Mouse (Mus musculus) mature B cell (primary cell): Measurements from ENCODE around the gene Lrrc14b.

Source experiments
- in situ Hi-C: fragments of 300-500 bp; cut with MboI; formaldehyde crosslinking; loops from 2 replicates; pipeline ENCODE4 v1.14.3; 2019

Gene Lrrc14b

DNA sequence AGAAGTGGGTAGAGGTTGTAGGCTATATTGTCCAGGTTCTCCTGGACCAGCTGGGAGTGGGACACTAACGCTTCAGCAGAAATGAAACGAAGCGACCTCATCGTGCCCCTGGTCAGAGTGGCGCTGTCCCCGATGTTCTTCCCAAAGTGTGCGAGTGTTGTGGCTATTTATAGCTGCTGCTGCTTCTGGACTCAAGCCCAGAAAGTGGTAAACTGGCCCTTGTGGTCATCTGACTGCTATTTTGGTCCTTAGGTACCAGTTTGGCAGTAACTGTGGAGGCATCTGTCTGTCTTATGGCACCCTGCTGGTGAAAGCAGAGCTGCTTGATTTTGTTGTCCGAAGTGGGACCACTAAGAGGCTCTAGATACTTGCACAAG lies at the start of gene Lrrc14b:
Lrrc14b (minus strand) TSS at position 147 of the 377 bp plus-strand sequence.
- in situ Hi-C loops: no loop called here

DNA sequence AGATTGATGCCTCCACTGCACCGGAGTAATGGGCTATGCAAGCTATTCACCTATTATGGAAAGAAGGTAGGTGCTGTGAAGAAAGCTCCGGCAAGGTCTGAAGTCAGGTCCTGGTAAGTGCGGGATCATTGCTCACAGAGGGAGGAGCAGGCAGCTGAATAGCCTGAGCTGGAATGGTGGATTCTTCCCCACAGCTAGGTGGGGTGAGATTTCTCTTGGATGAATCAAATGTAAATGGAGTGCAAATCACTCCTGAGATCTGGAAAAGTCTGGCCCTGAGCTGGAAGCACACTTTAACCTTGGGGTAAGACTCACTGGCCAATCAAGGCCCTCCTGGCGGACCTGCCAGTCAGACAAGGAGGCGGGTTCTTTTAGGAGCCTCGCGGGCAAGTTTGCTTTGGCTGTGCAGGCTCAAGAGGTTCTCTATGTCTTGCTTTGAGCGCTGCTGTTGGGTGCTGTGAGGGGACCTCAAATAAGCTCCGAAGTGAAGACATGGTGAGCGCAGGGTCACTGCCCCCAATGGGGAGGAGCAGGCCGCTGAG lies 35.6 kb upstream of the Lrrc14b start, which contains the start of gene Ftl1-ps1:
Ftl1-ps1 (plus strand) TSS at position 397 of the 542 bp plus-strand sequence.
- in situ Hi-C loops: no loop called here

DNA sequence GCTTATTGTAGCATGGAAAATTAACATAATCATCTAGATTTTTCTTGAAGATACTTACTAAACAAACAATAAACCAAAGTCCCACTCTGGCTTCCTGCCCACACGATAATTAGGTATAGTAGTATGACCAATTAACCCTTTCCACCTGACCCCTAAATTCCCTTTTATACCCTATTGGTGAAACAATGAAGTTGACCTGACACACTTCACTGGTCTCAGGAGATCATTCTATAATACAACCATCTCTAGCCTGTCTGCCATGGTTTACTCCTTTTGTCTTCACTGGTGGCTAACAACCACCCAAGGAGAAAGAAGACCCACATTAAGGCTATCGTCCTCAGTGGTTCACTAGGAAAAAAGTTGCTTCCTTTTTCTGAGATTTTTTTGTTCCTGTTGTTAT lies 27.4 kb upstream of the Lrrc14b start:
- in situ Hi-C loops: no loop called here

DNA sequence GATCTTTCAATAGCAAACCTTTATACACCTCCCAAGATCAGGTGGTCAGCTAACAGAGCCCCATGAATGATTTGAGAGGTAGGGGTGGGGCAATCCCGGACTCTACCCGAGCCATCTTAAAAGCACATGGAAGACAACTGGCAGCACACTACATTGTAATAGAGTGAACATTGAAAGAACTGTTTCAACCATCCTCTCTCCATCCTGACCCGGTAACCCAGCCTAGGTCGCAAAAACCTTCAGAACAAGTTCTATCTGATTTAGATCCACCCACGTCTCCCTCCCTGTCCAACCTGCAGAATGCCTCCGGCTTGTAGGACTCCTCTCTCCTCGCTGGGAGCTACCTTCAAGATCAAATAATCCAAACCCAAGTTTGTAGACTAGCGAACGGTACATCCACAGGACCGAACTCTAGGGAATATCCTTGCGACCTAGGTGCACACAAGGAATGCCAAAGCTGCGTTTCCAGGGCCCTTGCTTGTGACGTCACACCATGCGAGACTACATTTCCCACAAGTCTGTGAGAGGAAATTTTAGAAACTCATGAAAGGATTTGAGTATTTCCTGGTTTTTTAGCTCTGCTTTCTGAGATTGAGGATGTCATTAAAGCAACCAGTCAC lies 26.7 kb upstream of the Lrrc14b start, which contains the start of gene Zfp72:
Zfp72 (minus strand) TSS at position 466 of the 620 bp plus-strand sequence.
- in situ Hi-C loops: no loop called here

DNA sequence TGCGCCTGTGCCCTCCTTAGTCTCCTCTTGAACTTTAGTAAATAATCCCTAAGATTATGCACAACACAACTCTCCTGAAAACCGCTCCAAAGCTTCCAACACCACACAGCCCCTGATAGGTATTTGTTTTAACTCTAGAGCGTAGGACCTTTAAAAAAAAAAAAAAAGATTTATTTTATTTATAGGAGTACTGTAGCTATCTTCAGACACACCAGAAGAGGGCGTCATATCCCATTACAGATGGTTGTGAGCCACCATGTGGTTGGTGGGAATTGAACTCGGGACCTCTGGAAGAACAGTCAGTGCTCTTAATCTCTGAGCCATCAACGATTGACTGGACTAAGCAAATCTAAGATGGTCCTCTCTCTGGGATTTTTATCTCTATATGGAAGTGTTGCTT lies 25.9 kb upstream of the Lrrc14b start:
- in situ Hi-C loops: no loop called here

DNA sequence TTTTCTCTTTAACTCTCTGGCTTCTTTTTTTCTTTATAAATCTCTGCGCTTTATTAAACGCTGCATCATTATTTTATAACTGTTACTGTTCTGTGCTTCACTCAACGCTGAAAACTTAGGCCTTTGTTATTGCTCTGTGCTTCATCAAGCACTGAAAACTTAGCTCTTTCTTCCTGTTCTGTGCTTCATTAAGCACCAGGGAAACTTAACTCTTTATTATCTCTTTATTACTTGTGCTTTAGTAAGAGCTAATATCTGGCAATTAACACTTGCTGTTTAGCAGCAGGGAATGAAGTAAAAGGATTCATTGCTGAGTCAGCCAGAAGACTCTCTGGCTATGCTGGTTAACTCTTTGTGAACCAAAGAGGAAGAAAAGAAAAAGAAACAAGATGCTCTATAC lies 18.5 kb upstream of the Lrrc14b start:
- in situ Hi-C loops: no loop called here

DNA sequence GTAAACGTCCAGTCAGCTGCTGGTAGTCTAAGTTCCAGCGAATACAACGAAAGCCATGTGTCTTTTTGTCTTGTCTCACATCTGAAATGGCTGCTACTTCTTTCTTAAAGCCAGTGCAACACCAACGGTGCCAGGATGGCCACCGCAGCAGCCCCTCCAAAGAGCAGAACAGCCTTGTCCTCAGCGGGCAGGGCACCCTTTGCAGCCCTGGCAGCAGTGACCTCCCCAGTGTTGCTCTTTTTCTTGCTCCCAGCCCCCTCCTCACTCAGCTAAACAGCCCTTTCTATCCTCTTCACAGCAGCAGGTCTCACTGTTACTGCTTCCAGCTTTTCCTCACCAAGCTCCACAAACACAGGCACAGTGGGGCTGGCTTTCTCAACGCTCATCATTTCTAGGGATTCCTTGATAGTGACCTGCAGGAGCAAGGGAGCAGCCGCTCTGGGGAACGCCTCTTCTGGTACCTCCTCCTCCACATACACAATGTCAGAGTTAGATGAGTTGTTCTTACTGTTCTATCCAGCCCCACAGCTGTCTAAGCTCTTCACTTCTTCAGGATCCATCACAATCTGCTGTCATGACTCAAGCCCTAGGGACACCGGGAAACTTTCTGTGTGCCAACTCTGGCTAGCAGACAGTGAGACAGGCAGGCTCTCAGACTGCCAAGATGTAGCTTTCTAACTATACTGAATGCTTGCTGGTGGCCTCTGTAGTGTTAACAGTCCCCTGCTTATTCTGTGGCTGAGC lies 17.9 kb upstream of the Lrrc14b start:
- in situ Hi-C loops: no loop called here

DNA sequence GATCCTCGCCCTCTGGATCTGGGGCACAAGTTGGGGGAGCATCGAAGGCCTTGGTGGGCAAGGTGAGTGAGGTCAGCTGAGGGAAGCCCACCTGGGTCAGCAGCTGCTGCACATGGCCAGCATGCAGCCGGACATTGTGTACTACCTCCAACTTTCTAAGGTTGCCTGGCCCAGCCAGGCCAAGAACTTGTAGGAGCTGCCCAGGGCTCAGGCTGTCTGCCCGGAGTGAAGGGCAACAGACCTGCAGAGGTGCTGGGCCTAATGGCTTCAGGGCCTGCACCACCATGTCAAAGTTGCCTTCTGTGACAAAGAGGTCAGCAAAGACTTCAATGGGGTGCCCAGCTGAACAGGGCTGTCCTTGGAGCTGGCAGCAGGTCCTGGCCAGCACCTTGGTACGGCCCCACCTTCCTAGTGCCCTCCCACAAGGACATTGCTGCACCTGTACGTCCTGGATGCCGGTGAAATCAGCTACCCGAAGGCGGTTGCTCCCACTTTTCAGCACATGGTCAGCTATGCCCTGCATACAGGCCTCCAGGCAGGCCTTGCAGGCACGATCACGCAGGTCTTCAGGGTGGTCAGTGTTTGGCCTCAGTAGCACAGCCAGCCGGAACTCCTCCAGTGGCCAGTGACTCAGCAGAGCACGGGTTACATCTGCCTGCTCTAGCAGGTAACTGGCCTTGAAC lies 488 bp downstream of the Lrrc14b start:
- in situ Hi-C loops: no loop called here

DNA sequence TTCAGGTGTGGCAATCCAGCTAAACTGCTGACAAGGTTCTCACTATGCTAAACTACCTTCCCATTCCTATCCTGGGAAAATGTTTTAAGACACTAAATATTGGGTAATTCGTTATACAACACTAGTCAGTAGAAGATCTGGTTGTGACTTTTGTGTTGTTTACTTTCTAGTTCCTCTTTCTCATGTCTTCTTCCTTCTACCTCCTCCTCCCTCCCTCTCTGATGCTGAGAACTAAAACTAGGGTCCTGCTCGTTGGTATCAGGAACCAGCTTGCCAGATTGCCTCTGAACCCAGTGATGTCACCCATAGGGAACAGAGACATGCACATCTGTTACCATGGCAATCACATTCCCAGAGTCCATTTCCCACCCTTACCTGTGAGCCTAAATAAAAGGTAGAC lies 1.6 kb downstream of the Lrrc14b start:
- in situ Hi-C loops: no loop called here

DNA sequence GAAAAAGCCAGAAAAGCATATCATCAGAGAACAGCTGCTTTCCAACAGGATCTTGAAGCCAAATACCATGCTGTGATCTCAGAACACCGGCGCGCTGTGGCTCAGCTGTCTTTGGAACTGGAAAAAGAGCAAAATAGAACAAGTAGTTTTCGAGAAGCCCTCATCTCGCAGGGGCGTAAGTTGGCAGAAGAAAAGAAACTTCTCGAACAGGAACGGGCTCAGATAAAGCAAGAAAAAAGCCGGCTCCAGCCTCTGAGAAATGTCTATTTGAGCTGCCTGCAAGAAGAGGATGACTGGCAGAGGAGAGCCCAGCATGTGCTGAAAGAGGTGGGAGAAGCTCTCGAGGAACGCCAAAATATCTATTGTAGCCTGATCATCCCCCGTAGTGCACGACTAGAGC lies 7.3 kb downstream of the Lrrc14b start:
- in situ Hi-C loops: no loop called here

DNA sequence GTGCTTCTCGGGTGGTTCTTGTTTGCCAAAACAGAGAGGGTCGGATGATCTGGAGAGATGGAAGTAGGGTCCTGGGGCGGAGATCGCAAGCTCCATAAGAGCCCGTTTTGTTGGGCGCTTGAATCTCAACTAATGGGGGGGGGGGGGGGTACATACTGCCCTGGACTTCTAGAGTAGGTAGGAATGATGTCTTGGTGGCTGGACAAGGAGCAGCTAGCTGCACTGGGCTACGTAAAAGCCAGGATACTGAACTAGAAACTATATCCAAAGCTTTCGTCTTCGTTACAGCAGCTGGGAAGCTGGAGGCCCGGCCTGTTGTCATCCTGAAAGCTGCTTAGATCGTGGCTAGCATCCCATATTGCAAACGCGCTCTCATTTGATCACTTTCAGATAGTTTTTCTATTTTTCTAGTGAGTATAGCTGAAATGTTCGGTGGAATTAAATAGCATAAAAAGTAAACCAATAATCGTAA lies 13.3 kb downstream of the Lrrc14b start:
- in situ Hi-C loops: no loop called here

DNA sequence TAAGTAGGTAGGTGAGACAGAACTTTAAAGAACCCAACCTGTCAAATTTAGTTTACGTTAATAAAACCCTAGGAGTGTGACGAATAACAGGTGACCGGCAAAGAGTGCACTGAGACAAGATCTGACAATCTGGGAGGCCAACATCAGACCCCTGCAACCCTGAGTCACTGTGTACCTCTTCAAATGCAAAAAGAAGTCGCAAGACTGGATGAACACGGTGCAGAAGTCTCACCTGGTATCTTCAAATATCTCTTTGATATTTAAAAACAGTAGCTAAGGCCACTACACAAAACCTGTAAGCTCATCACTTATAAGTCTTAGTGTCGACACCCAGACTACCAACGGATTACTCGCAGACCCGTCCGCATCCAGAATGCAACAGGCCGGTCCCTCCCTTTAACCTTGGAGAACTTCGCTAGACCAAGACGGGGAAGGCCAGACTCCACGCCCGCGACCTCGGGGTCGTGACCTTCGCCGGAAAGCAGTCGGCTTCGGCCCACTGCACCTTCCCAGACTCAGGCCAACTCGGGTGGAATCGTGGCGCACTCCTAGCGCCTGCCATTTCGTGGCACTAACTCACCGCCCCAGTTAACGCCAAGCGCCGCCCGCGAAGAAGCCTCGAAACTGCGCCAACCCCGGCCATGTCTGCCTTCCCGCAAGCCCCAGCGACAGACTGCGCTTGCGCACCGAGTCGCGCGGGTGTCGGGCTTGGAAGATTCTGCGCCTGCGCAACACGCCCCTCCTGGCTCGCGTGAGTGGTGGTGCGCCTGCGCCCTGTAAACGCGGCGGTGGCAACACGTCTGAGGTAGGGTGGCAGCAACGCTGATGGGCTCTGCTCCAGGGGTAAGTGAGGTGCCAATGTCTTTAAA lies 14.0 kb downstream of the Lrrc14b start, which contains the start of the genes Sdha and Ccdc127:
Sdha (minus strand) TSS at position 715 of the 869 bp plus-strand sequence.
Ccdc127 (plus strand) TSS at position 744 of the 869 bp plus-strand sequence.
- in situ Hi-C loops: no loop called here

DNA sequence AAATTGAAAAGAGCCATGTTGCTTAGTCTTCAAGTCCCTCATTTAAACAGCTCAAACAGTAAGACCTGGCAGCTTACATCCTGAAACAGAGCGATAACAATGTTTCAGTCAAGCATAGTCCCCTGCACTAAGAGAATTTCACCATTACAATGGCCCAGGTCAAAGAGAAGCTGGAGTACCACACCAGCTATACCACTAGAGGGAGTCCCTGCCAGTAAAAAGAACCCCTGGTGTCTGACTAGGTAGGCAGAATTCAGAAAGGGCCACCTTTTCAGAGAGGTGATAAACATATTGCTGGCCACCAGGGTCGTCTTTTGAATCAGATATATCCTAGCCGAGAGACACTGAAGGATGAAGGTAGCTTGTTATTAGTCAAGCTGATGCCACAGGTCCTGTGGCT lies 22.8 kb downstream of the Lrrc14b start:
- in situ Hi-C loops: no loop called here

DNA sequence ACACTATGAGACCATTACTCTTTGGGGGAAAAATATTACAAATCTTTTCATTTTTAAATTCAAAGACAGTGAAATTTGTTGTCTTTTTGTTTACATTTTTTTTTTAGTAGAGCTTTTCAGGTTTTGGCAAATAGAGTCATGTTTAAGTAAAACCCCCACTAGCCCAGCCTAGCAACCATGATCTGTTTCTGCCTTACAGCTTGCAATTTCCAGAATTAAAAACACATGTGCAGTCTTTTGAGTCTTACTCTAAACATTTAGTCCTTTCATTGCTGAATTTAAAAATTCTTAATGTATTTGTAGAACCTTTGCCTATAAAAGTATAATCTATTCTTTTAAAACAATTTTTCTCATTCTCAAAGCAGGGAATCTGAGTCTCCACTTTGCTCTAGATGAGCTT lies 34.5 kb downstream of the Lrrc14b start:
- in situ Hi-C loops: no loop called here

DNA sequence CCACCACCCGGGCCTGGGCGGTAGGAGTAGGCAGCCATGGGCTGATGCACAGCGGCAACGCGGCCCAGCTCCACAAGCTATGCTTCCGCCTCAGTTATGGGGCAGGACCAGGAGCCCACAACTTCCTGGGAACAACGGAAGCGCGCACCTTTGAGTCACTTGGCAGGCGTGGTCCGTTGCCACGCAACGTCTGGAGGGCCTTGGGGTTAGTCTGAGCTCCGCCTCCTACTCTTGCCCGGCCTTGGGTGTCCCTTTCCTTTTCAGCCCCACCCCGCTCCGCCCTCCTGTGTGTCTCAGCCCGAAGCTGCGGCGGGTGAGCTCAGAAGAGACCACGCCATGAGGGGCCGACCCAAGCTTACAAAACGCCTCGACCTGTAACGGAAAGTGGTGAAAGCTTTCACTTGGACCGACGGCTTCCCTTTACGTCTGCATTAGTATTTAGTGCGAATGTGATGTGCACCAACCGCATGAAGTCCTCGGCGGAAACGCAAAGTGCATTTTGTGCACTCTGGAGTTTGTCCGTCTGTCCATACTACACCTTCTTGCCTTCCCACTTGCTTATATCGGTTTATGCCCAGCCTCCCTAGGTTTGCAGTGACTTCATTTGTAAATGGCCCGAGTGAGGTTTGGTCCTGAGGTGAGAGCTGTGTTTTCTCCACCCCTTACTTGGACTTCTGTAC lies 46.5 kb downstream of the Lrrc14b start, which contains the start of gene Pdcd6:
Pdcd6 (minus strand) TSS at position 411 of the 680 bp plus-strand sequence.
- in situ Hi-C loops: no loop called here

DNA sequence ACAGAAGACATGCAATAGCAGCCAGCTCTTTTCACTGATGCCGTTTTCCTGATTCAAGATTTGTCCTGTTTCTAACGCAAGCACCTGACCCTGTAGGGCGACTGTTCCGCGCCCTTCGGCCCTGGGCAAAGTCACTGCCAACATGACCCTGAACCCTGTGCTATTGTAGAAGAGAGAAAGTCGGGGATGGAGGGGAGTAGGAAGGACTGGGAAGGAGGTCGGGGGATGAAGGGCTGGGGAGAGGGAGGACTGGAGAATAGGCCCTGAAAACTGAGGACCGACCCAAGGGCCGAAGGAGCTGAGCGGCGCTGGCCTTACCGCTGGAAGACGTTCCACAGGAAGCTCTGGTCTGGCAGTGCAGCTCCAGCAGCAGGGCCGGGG lies 47.0 kb downstream of the Lrrc14b start:
- in situ Hi-C loops: no loop called here

DNA sequence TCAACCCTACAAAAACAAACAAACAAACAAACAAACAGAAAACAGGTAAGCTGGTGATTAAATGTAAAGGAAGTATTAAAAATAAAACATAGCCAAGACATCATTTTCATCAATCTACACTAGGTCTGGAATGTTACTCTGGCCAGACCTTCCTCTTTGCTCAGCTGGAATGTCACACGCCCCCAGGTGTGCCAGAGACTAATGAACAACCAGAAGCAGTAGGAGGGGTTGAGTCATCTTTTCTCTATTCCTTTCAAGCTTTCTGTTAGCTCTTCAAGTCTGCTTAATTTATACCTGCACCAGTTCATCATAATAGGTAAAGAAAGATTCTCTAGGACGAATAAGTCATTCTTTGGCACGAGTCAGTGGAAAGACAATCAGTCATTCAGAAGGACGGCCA lies 47.4 kb downstream of the Lrrc14b start:
- in situ Hi-C loops: no loop called here

DNA sequence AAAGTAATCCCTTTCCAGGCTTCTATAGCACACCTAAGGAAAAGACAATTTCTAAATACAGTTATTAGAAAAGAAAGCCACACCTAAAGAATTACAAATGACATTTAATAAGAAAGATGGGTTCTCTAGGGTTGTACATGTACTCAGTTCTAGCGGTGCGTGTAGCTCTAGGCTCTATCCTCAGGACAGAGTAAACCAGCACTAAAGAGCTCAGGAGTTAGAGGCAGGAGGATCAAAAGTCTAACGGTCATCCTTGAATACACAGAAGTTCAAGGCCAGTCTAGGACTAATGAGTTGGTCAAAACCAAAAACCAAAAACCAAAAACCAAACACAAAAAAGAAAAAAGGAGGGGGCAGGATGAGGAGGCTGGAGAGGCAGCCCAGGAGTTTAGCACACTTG lies 49.2 kb downstream of the Lrrc14b start:
- in situ Hi-C loops: no loop called here
